Mouse (Mus musculus): ENCODE measurements around the gene 2410004B18Rik.

- TF ChIP-seq CTCF (IDR thresholded peaks at IDR 0.05; ENCODE audit: low read depth, low read length) (no peak), POLR2A (IDR thresholded peaks at IDR 0.05; ENCODE audit: extremely low read depth, insufficient read depth, low read length) (no peak)
These were observed 47.3 kb upstream of the 2410004B18Rik start for GRCm38 (mm10) chr3:145890346-145891132.
